Mouse (Mus musculus): ENCODE measurements around the gene Abca8a.

Abca8a gene

GRCm38 (mm10) chr11:110095858-110096257 is at the start of gene Abca8a:
Gene Abca8a, minus strand, starts transcription at chr11:110095978.
- no peak for DNase-seq (ENCODE audit: low read depth, low spot score)

DNA sequence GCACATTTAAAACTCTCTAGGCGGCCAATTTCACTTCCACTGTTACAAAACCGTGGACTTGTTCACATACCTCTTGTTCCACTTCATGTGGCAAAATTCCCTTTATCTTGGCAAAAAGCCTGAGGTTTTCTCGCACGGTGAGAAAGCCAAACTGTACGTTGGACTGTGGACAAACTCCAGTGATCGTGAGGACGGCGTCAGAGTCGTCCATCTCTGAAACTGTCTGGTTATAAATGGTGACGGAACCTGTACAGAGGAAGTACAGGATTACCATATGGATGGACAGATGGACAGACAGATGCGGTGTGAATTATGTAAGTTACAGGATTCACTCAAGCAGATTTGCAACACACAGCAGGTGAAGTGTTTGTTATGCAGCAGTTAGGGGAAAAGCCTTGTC is 49.6 kb upstream of the Abca8a start:
- DNase-seq (ENCODE audit: low read depth, low spot score): no peak

DNA sequence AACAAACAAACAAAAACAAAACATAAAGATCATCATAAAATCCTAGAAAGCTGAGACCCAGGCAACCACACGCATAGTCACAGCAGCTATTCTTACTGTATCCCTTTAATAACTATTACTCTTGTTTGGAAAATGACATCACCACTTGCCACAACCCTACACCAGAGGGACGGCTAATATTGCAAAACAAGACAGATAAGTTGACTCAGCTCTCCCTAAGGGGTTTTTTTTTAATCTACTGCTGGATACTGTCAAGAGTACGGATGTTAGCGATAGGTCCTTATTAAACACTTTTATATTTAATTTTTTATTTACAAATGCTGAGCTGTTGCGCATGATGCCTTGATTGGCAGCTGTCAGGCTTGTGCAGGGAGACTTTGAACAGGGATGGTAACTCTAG is 35.0 kb upstream of the Abca8a start:
- no peak for DNase-seq (ENCODE audit: low read depth, low spot score)

- no peak for DNase-seq (ENCODE audit: low read depth, low spot score)
Observed at GRCm38 (mm10) chr11:110111137-110111536, 15.4 kb upstream of the Abca8a start.

GRCm38 (mm10) chr11:110101437-110101836 is 5.7 kb upstream of the Abca8a start:
- DNase-seq (ENCODE audit: low read depth, low spot score): no peak

DNA sequence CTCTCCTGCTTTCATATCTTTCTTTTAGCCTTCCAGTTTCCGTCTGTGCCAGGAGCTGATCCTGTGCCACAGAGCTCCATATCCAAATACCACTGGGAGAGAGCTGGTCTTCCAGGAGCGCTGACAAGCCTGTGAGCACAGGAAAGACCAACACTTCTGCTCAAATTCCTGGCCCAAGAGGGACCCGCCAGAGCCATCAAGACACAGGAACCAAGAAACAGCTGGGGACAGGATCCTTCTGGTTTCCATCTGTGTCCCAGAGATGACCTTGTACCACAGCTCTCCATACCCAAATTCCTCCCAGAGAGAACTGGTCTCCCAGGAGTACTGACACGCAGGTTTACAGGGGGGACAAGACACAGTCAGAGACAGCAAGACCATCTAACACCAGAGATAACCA is 3.1 kb upstream of the Abca8a start:
- no peak for DNase-seq (ENCODE audit: low read depth, low spot score)

- DNase-seq (ENCODE audit: low read depth, low spot score): no peak
Observed at GRCm38 (mm10) chr11:110097465-110097864, 1.7 kb upstream of the Abca8a start.

- DNase-seq (ENCODE audit: low read depth, low spot score): no peak
Observed at GRCm38 (mm10) chr11:110094846-110095380, 865 bp downstream of the Abca8a start.

DNA sequence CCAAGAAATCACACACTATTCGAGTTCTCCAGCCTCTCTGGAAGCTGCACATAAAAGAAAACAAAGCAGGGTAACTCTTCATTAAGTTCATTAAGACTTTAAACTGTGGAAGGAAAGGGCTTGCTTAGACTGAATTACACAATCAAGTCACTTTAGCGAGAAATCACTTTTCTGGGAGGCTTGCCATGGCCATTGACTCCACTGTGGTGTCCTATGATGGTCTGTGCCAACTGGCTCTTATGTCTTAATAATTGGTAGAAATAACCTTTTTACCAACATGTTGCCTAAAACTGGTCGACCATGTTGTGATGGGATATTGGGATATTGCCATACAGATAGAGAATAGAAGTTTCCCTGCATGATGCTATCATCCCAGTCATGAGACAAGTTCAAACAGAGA is 1.5 kb downstream of the Abca8a start:
- no peak for DNase-seq (ENCODE audit: low read depth, low spot score)

- DNase-seq (ENCODE audit: low read depth, low spot score): no peak
Observed at GRCm38 (mm10) chr11:110091328-110091727, 4.5 kb downstream of the Abca8a start.

GRCm38 (mm10) chr11:110072158-110072557 is 23.6 kb downstream of the Abca8a start:
- DNase-seq (ENCODE audit: low read depth, low spot score): no peak

- DNase-seq (ENCODE audit: low read depth, low spot score): no peak
Observed at GRCm38 (mm10) chr11:110061032-110061431, 34.7 kb downstream of the Abca8a start.

GRCm38 (mm10) chr11:110060127-110060526 is 35.7 kb downstream of the Abca8a start:
- no peak for DNase-seq (ENCODE audit: low read depth, low spot score)

GRCm38 (mm10) chr11:110053681-110054080 is 42.1 kb downstream of the Abca8a start:
- no peak for DNase-seq (ENCODE audit: low read depth, low spot score)

- DNase-seq (ENCODE audit: low read depth, low spot score): no peak
Observed at GRCm38 (mm10) chr11:110037795-110038194, 58.0 kb downstream of the Abca8a start.

DNA sequence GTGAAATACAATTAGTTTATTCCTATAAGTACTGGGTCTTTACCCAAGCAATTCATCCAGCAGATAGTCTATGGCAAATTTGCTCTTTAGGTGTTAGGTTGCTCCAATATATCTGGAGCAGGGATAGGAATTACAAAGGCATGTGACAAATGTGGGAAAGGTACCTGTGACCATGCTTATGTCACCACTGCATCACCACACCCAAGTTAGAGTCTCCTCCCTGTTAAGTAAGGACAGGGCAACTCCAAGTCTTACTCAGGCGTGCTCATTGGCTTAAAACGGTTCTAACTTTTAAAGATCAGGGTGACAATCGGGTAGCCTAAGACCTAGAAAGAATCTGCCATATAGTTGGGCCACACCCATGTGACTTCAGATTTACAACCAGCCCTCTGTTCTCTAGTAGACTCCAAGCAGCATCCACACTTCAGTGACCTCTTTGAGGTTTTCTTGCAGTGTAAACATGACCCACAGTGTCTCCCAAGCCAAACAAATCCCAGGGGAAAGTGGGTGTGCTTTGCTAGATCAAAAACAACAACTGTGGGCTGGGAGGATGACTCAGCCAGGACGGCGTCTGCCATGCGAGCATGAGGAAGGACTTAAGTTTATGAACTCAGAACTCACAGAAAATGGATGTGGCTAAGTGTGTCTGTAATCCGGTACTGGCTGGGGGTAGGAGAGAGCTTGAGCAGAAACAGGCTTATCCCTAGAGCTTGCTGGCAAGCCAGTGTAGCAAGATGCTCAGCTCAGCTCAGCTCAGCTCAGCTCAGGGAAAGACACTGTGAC is 66.7 kb downstream of the Abca8a start:
- DNase-seq (ENCODE audit: low read depth, low spot score): no peak

- no peak for DNase-seq (ENCODE audit: low read depth, low spot score)
Observed at GRCm38 (mm10) chr11:110010836-110011546, 84.8 kb downstream of the Abca8a start.

DNA sequence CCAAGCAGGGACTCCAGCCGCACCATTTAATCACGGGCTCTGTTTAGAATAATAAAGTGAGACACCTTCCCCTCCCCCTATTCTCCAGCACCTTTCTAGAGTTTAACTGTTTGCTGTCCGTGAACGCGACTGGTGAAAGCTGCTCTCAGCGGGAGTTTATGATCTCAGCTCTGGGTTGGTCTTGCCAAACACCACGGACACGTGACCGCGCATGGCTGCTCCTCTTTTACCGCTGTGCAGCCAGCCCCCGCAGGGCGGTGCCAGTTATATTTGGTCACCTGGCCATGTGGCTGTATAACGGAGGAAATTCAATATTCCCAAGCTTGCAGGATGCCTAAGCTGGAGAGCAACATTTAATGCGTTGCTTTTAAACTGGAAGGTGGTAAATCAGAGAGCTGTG is 100.2 kb downstream of the Abca8a start, which contains the start of gene Abca8b:
Abca8b (minus strand) TSS at position 222 of the 400 bp plus-strand sequence.
- DNase-seq (ENCODE audit: low read depth, low spot score): peak; percentile 47

DNA sequence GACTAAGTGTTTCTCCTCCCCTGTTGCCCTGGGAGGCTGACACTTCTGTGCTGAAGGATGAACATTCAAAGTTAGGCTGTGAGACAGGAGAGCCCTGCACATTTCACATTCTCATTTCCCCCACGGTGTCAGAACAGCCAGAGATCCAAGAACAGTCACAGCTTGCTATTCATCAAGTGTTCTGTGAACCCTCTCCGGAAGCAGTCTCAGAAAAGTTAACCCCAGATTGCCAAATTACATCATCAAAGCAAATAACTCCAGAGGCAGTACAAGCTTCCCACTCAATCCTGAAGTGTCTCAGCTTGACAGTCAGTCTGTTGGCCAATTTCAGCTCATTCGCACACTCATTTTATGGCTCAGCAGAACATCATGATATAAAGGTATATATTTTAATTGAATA is 100.8 kb downstream of the Abca8a start:
- no peak for DNase-seq (ENCODE audit: low read depth, low spot score)

- no peak for DNase-seq (ENCODE audit: low read depth, low spot score)
Observed at GRCm38 (mm10) chr11:109994014-109994413, 101.8 kb downstream of the Abca8a start.

- DNase-seq (ENCODE audit: low read depth, low spot score): no peak
Observed at GRCm38 (mm10) chr11:109991270-109991669, 104.5 kb downstream of the Abca8a start.

DNA sequence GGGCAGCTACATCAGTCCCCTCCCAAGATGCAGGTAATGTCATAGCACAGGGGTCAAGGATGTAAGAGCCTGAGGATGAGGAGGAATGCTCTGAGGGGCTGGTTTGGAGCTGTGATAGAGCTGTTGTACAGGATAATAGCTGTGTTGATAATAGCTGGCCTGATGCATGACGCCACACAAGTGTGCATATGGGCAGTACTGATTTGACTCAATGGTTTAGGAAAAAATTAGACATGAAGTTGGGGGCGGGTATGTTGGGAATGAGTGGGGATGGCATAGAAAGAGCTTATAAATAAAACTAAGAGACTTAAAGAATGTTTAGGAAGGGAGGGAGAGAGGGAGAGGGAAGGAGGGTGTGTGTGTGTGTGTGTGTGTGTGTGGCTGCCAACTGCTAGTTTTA is 105.5 kb downstream of the Abca8a start:
- no peak for DNase-seq (ENCODE audit: low read depth, low spot score)

GRCm38 (mm10) chr11:109988164-109988563 is 107.6 kb downstream of the Abca8a start:
- DNase-seq (ENCODE audit: low read depth, low spot score): no peak

Data from WW6 (cell line).